Mouse (Mus musculus): ENCODE results near the gene Tada3. TPM values are rescaled to one million over a fixed set of nuclear protein-coding genes. Genes with fewer than 3 reads are reported as not detected.

Gene Tada3
- polyA plus RNA-seq, 1 experiment, result 70.8 TPM

- TF ChIP-seq CTCF (IDR thresholded peaks at IDR 0.05; ENCODE audit: borderline replicate concordance, extremely low read depth, insufficient read depth, insufficient read length), result no peak
- no peak for TF ChIP-seq POLR2A (IDR thresholded peaks at IDR 0.05; ENCODE audit: borderline replicate concordance, extremely low read depth, insufficient read depth, insufficient read length, poor library complexity, severe bottlenecking)
- no peak for DNase-seq (ENCODE audit: low read depth)
These were observed 27.2 kb upstream of the Tada3 start for GRCm38 (mm10) chr6:113404649-113405448.

- DNase-seq (ENCODE audit: low read depth), result no peak
- no peak for TF ChIP-seq CTCF (IDR thresholded peaks at IDR 0.05; ENCODE audit: borderline replicate concordance, extremely low read depth, insufficient read depth, insufficient read length)
- TF ChIP-seq POLR2A (IDR thresholded peaks at IDR 0.05; ENCODE audit: borderline replicate concordance, extremely low read depth, insufficient read depth, insufficient read length, poor library complexity, severe bottlenecking), result no peak
These were observed 24.4 kb upstream of the Tada3 start for GRCm38 (mm10) chr6:113402094-113402493.

GRCm38 (mm10) chr6:113396270-113397030, 18.8 kb upstream of the Tada3 start:
- TF ChIP-seq CTCF (IDR thresholded peaks at IDR 0.05; ENCODE audit: borderline replicate concordance, extremely low read depth, insufficient read depth, insufficient read length) (no peak), POLR2A (IDR thresholded peaks at IDR 0.05; ENCODE audit: borderline replicate concordance, extremely low read depth, insufficient read depth, insufficient read length, poor library complexity, severe bottlenecking) (no peak)
- DNase-seq (ENCODE audit: low read depth), result no peak

GRCm38 (mm10) chr6:113395501-113395900, 17.8 kb upstream of the Tada3 start:
- TF ChIP-seq POLR2A (IDR thresholded peaks at IDR 0.05; ENCODE audit: borderline replicate concordance, extremely low read depth, insufficient read depth, insufficient read length, poor library complexity, severe bottlenecking), result no peak
- TF ChIP-seq CTCF (IDR thresholded peaks at IDR 0.05; ENCODE audit: borderline replicate concordance, extremely low read depth, insufficient read depth, insufficient read length), result no peak
- no peak for DNase-seq (ENCODE audit: low read depth)

GRCm38 (mm10) chr6:113394811-113395210, 17.1 kb upstream of the Tada3 start:
- DNase-seq (ENCODE audit: low read depth), result no peak
- no peak for TF ChIP-seq POLR2A (IDR thresholded peaks at IDR 0.05; ENCODE audit: borderline replicate concordance, extremely low read depth, insufficient read depth, insufficient read length, poor library complexity, severe bottlenecking)
- TF ChIP-seq CTCF (IDR thresholded peaks at IDR 0.05; ENCODE audit: borderline replicate concordance, extremely low read depth, insufficient read depth, insufficient read length), result no peak

GRCm38 (mm10) chr6:113393951-113394350, 16.3 kb upstream of the Tada3 start:
- no peak for TF ChIP-seq CTCF (IDR thresholded peaks at IDR 0.05; ENCODE audit: borderline replicate concordance, extremely low read depth, insufficient read depth, insufficient read length)
- no peak for TF ChIP-seq POLR2A (IDR thresholded peaks at IDR 0.05; ENCODE audit: borderline replicate concordance, extremely low read depth, insufficient read depth, insufficient read length, poor library complexity, severe bottlenecking)

GRCm38 (mm10) chr6:113392387-113393071, 14.8 kb upstream of the Tada3 start:
- TF ChIP-seq CTCF (IDR thresholded peaks at IDR 0.05; ENCODE audit: borderline replicate concordance, extremely low read depth, insufficient read depth, insufficient read length) (no peak), POLR2A (IDR thresholded peaks at IDR 0.05; ENCODE audit: borderline replicate concordance, extremely low read depth, insufficient read depth, insufficient read length, poor library complexity, severe bottlenecking) (no peak; the same call in 1 of the 2 replicates)

More at GRCm38 (mm10) chr6:113393951-113394350, 16.3 kb upstream of the Tada3 start:
- no peak for DNase-seq (ENCODE audit: low read depth)

GRCm38 (mm10) chr6:113392015-113392386, 14.3 kb upstream of the Tada3 start:
- TF ChIP-seq CTCF (IDR thresholded peaks at IDR 0.05; ENCODE audit: borderline replicate concordance, extremely low read depth, insufficient read depth, insufficient read length) (no peak), POLR2A (IDR thresholded peaks at IDR 0.05; ENCODE audit: borderline replicate concordance, extremely low read depth, insufficient read depth, insufficient read length, poor library complexity, severe bottlenecking) (no peak)
- DNase-seq (ENCODE audit: low read depth), result no peak

More at GRCm38 (mm10) chr6:113392387-113393071, 14.8 kb upstream of the Tada3 start:
- DNase-seq (ENCODE audit: low read depth), result peak; percentile 86

GRCm38 (mm10) chr6:113390715-113391114, 13.0 kb upstream of the Tada3 start:
- TF ChIP-seq CTCF (IDR thresholded peaks at IDR 0.05; ENCODE audit: borderline replicate concordance, extremely low read depth, insufficient read depth, insufficient read length) (no peak), POLR2A (IDR thresholded peaks at IDR 0.05; ENCODE audit: borderline replicate concordance, extremely low read depth, insufficient read depth, insufficient read length, poor library complexity, severe bottlenecking) (no peak)
- DNase-seq (ENCODE audit: low read depth), result no peak

GRCm38 (mm10) chr6:113388960-113389359, 11.3 kb upstream of the Tada3 start, which contains the start of gene Ttll3:
Ttll3 (plus strand) TSS chr6:113389260.
- no peak for DNase-seq (ENCODE audit: low read depth)
- TF ChIP-seq POLR2A (IDR thresholded peaks at IDR 0.05; ENCODE audit: borderline replicate concordance, extremely low read depth, insufficient read depth, insufficient read length, poor library complexity, severe bottlenecking) (no peak), CTCF (IDR thresholded peaks at IDR 0.05; ENCODE audit: borderline replicate concordance, extremely low read depth, insufficient read depth, insufficient read length) (no peak)

- TF ChIP-seq CTCF (IDR thresholded peaks at IDR 0.05; ENCODE audit: borderline replicate concordance, extremely low read depth, insufficient read depth, insufficient read length), result no peak
- no peak for TF ChIP-seq POLR2A (IDR thresholded peaks at IDR 0.05; ENCODE audit: borderline replicate concordance, extremely low read depth, insufficient read depth, insufficient read length, poor library complexity, severe bottlenecking)
- peak; percentile 23 for DNase-seq (ENCODE audit: low read depth)
These were observed 8.3 kb upstream of the Tada3 start for GRCm38 (mm10) chr6:113386025-113386424.

All from brain, embryonic 14.5 days (tissue).